In genomic region chr14:60409702-60410491, GRCm38 (mm10) we compare ENCODE assay signal across 8 mouse cellular contexts. TPM values are rescaled to one million over a fixed set of nuclear protein-coding genes. Genes with fewer than 3 reads are reported as not detected.
DNase-seq lines count a peak whose midpoint lies in the region; ATAC-seq and TF ChIP-seq lines count a peak whose summit lies in the region.

No protein-coding gene starts in this region.

- DNase-seq in frontal cortex, postnatal 36 days (ENCODE audit: low spot score in 2 of 2), result peak; percentile 42 to 61
- DNase-seq in frontal cortex, postnatal 14 days (ENCODE audit: low spot score in 2 of 2), result no peak
- DNase-seq in cerebellum, adult 11 months, result peak; percentile 29
- peak; percentile 79 for DNase-seq in forebrain, postnatal 0 days
- DNase-seq in mesoderm, embryonic 11.5 days (ENCODE audit: low read depth, low spot score), result peak; percentile 54
- no peak for DNase-seq in adrenal gland, postnatal 36 days
- DNase-seq in thymus, adult 18-20 months, result no peak

- H3K9me3 ChIP-seq in forebrain, postnatal 0 days (ENCODE audit: low read length), result no peaks in the 10 kb centered on the region

- H3K27me3 ChIP-seq in forebrain, postnatal 0 days (ENCODE audit: insufficient read depth, low read length), result no peaks in the 10 kb centered on the region

- no peak for TF ChIP-seq CTCF in forebrain, postnatal 0 days (IDR thresholded peaks at IDR 0.05; ENCODE audit: low read depth)

- ATAC-seq in forebrain, postnatal 0 days, result peak; percentile 81
- no peak for ATAC-seq in megakaryocyte, adult 5-6 weeks (ENCODE audit: poor library complexity, severe bottlenecking)

- peak overlapping the region; percentile 40 for H3K4me2 ChIP-seq in forebrain, postnatal 0 days (ENCODE audit: low read depth)

- H3K4me1 ChIP-seq in forebrain, postnatal 0 days (ENCODE audit: insufficient read depth), result peaks cover 42% of the 10 kb centered on the region

- no peak overlapping the region; the same call in 1 of the 2 replicates for H3K9ac ChIP-seq in forebrain, postnatal 0 days

- 4% methylated on average over 12 of the region's 12 CpGs for WGBS in forebrain, postnatal 0 days

- peak overlapping the region; percentile 85 for H3K27ac ChIP-seq in forebrain, postnatal 0 days (ENCODE audit: low read depth, low read length)

- H3K36me3 ChIP-seq in forebrain, postnatal 0 days (ENCODE audit: insufficient read depth), result no peaks in the 10 kb centered on the region

- H3K4me3 ChIP-seq in forebrain, postnatal 0 days (ENCODE audit: low read depth, low read length), result no peak overlapping the region; the same call in 1 of the 2 replicates

RNA-seq across cellular contexts. Expression of gene Amer2, which starts 36.8 kb away (rescaled TPM):
- total RNA-seq in forebrain, postnatal 0 days (2014; rRNA removed), result 31.6 and 42.2 TPM in 2 replicates
- polyA plus RNA-seq in forebrain, postnatal 0 days (2015; fragmentation: Nextera tagmentation; extraction: Ambion mirVana), result 14.4 and 28.7 TPM in 2 replicates
- 1 to 10 TPM; 2.2 to 3.1 TPM for total RNA-seq in adrenal gland, postnatal 36 days (2021)
- total RNA-seq in megakaryocyte, adult 5-6 weeks (2015), result 2.9 and 4.4 TPM in 2 replicates
- total RNA-seq in megakaryocyte, adult 5-6 weeks (2017), result 1.9 and 2.4 TPM in 2 replicates

Comparison
In these comparisons a context has a peak if more than half of its experiments do, and no peak if none do; other contexts are left out.
1. DNase-seq: peak in frontal cortex, postnatal 36 days (2 of 2), cerebellum, adult 11 months (single experiment), forebrain, postnatal 0 days (single experiment) and mesoderm, embryonic 11.5 days (single experiment); none in frontal cortex, postnatal 14 days (0 of 2), adrenal gland, postnatal 36 days (0 of 2) and thymus, adult 18-20 months (0 of 2).